In genomic region chr12:117911396-117911795, GRCm38 (mm10) we compare ENCODE assay signal across 19 mouse cellular contexts.
DNase-seq lines count a peak whose midpoint lies in the region; ATAC-seq lines count a peak whose summit lies in the region.
"Had no signal": no experiment of that assay in that cellular context is flagged by ENCODE, and none has a peak within 500 bp of the region (broad histone marks: within the 10 kb centered on the region; RNA-seq: fewer than 3 reads in every experiment).

No protein-coding gene starts in this region.

- no peaks in the 10 kb centered on the region for H3K9me3 ChIP-seq in intestine, embryonic 16.5 days (ENCODE audit: control insufficient read depth, low read length)
- no peaks in the 10 kb centered on the region for H3K9me3 ChIP-seq in forebrain, embryonic 16.5 days (ENCODE audit: control insufficient read depth, low read length)

- no peak overlapping the region for H3K4me2 ChIP-seq in intestine, embryonic 16.5 days (ENCODE audit: low read depth, low read length)
- H3K4me2 ChIP-seq in forebrain, embryonic 16.5 days (ENCODE audit: low read length) = no peak overlapping the region

- H3K27ac ChIP-seq in intestine, embryonic 16.5 days (ENCODE audit: low read length) = no peak overlapping the region
- no peak overlapping the region for H3K27ac ChIP-seq in forebrain, embryonic 16.5 days (ENCODE audit: low read length)

- WGBS in intestine, embryonic 16.5 days = 77% methylated on average over 1 of the region's 1 CpGs
- WGBS in forebrain, embryonic 16.5 days = 82% methylated on average over 1 of the region's 1 CpGs

- H3K4me3 ChIP-seq in intestine, embryonic 16.5 days (ENCODE audit: low read length) = no peak overlapping the region
- H3K4me3 ChIP-seq in forebrain, embryonic 16.5 days (replicated peaks; ENCODE audit: low read length) = no peak overlapping the region

- no peaks in the 10 kb centered on the region for H3K4me1 ChIP-seq in intestine, embryonic 16.5 days (ENCODE audit: control insufficient read depth, insufficient read depth, low read length)
- peaks cover 11% of the 10 kb centered on the region for H3K4me1 ChIP-seq in forebrain, embryonic 16.5 days (replicated peaks; ENCODE audit: control insufficient read depth, insufficient read depth, low read length)

- ATAC-seq in intestine, embryonic 16.5 days = no peak
- no peak for ATAC-seq in forebrain, embryonic 16.5 days
- ATAC-seq: activated CD4-positive, CD25-positive, alpha-beta regulatory T cell, adult 4 months; CD4-positive, CD25-positive, alpha-beta regulatory T cell, adult 4 months; Patski had no signal

- no peaks in the 10 kb centered on the region for H3K27me3 ChIP-seq in intestine, embryonic 16.5 days (replicated peaks; ENCODE audit: control insufficient read depth, insufficient read depth, low read length)
- H3K27me3 ChIP-seq in forebrain, embryonic 16.5 days (replicated peaks; ENCODE audit: control insufficient read depth, insufficient read depth, low read length) = no peaks in the 10 kb centered on the region
- H3K27me3 ChIP-seq: CH12.LX, Patski had no signal

- no peaks in the 10 kb centered on the region for H3K36me3 ChIP-seq in intestine, embryonic 16.5 days (ENCODE audit: control insufficient read depth, insufficient read depth, low read length)
- H3K36me3 ChIP-seq in forebrain, embryonic 16.5 days (ENCODE audit: control insufficient read depth, insufficient read depth) = no peaks in the 10 kb centered on the region
- H3K36me3 ChIP-seq: G1E had no signal

- H3K9ac ChIP-seq in intestine, embryonic 16.5 days (ENCODE audit: low read depth, low read length) = no peak overlapping the region
- H3K9ac ChIP-seq in forebrain, embryonic 16.5 days (replicated peaks; ENCODE audit: low read depth, low read length) = no peak overlapping the region

- peak; percentile 61 for DNase-seq in retina, embryonic 14.5 days (ENCODE audit: low spot score)
- peak; percentile 60 for DNase-seq in retina, postnatal 1 day
- DNase-seq: adrenal gland, adult 2 months; adrenal gland, adult 8-10 months; adrenal gland, postnatal 10 days; adrenal gland, postnatal 14 days; adrenal gland, postnatal 25 days; adrenal gland, postnatal 36 days; B cell, adult 2 months; cerebellum, adult 11 months; cerebellum, adult 11-12 months; cerebellum, adult 18-20 months had no signal
